Mouse (Mus musculus) midbrain, embryonic 16.5 days (tissue): ENCODE measurements at regions not wholly inside any gene's neighbourhood (a gene's known extent, or its start where the extent isn't known, plus 50 kb on each side); places are given as distances from the start of the nearest gene placed in this dataset.

ENCODE experiments used
- ATAC-seq: fragments of 200-750 bp; cut with Nextera tagmentation; 2 replicates; pipeline ENCODE4 v1.8.0; 2017; ENCODE audit warnings: moderate TSS enrichment
- H3K27ac ChIP-seq: fragments of 300-500 bp; sonication (generic); 2 replicates; pipeline ENCODE4 v1.5.1; 2014; ENCODE audit warnings: mild to moderate bottlenecking, low read length, mixed read lengths
- H3K27me3 ChIP-seq: fragments of 300-500 bp; sonication (generic); 2 replicates; pipeline ENCODE4 v1.6.1; 2014; ENCODE audit warnings: low read depth, low read length, mixed read lengths; ENCODE audit not compliant: control insufficient read depth, insufficient read depth
- H3K36me3 ChIP-seq: fragments of 300-500 bp; sonication (generic); 2 replicates; pipeline ENCODE4 v1.6.1; 2014; ENCODE audit warnings: mild to moderate bottlenecking, low read length, moderate library complexity, mixed read lengths; ENCODE audit not compliant: control insufficient read depth, insufficient read depth
- H3K4me1 ChIP-seq: fragments of 300-500 bp; sonication (generic); 2 replicates; pipeline ENCODE4 v1.6.1; 2014; ENCODE audit warnings: mild to moderate bottlenecking, low read length, mixed read lengths; ENCODE audit not compliant: control insufficient read depth, insufficient read depth
- H3K4me2 ChIP-seq: fragments of 300-500 bp; sonication (generic); 2 replicates; pipeline ENCODE4 v1.6.1; 2014; ENCODE audit warnings: mild to moderate bottlenecking, low read length, mixed read lengths
- H3K4me3 ChIP-seq: fragments of 300-500 bp; sonication (generic); 2 replicates; pipeline ENCODE4 v1.5.1; 2014; ENCODE audit warnings: low read depth, mild to moderate bottlenecking, low read length, moderate library complexity, mixed read lengths
- H3K9ac ChIP-seq: fragments of 300-500 bp; sonication (generic); 2 replicates; pipeline ENCODE4 v1.6.1; 2014; ENCODE audit warnings: low read depth, low read length, mixed read lengths
- H3K9me3 ChIP-seq: fragments of 300-500 bp; sonication (generic); replicated peaks from 2 replicates; pipeline ENCODE4 v1.6.1; 2014; ENCODE audit warnings: mild to moderate bottlenecking, low read length, mixed read lengths; ENCODE audit not compliant: control insufficient read depth, poor library complexity, severe bottlenecking
- WGBS: fragments of 180-500 bp; shearing (Covaris S2); extraction: QIAGEN DNeasy Blood & Tissue Kit; methylation state at CpG from one replicate; pipeline ENCODE4 v1.1.7; 2014; 5-methylcytosine and 5-hydroxymethylcytosine counted together

GRCm38 (mm10) chr10:51911066-51911691 lies 111.1 kb upstream of the Vgll2 start:
- no peak overlapping the region for H3K27ac ChIP-seq
- ATAC-seq = peak; percentile 88
- peak overlapping the region; percentile 50 for H3K4me2 ChIP-seq
- H3K9me3 ChIP-seq = no peaks in the 10 kb centered on the region
- peaks cover 7% of the 10 kb centered on the region; the same call in 1 of the 2 replicates for H3K4me1 ChIP-seq
- WGBS = 5% methylated on average over 10 of the region's 10 CpGs
- H3K36me3 ChIP-seq = no peaks in the 10 kb centered on the region
- H3K9ac ChIP-seq = 0 out of 2 replicates have a peak overlapping the region, but pooled peaks have one; percentile 34
- no peaks in the 10 kb centered on the region for H3K27me3 ChIP-seq
- peak overlapping the region; percentile 19; the same call in 1 of the 2 replicates for H3K4me3 ChIP-seq

- Histone ChIP-seq H3K9me3 (no peaks in the 10 kb centered on the region), H3K4me3 (no peak overlapping the region), H3K27me3 (no peaks in the 10 kb centered on the region), H3K4me2 (no peak overlapping the region), H3K9ac (no peak overlapping the region), H3K4me1 (peaks cover 7% of the 10 kb centered on the region; the same call in 1 of the 2 replicates), H3K36me3 (no peaks in the 10 kb centered on the region), H3K27ac (no peak overlapping the region)
- 48% methylated on average over 1 of the region's 1 CpGs for WGBS
- no peak for ATAC-seq
These were observed 110.2 kb upstream of the Vgll2 start for GRCm38 (mm10) chr10:51912096-51912495.

GRCm38 (mm10) chr10:51926644-51927043 lies 95.7 kb upstream of the Vgll2 start:
- Histone ChIP-seq H3K9me3 (no peaks in the 10 kb centered on the region), H3K27ac (no peak overlapping the region), H3K4me3 (no peak overlapping the region), H3K9ac (no peak overlapping the region), H3K4me1 (no peaks in the 10 kb centered on the region), H3K27me3 (no peaks in the 10 kb centered on the region), H3K4me2 (no peak overlapping the region), H3K36me3 (no peaks in the 10 kb centered on the region)
- ATAC-seq = no peak
- 87% methylated on average over 2 of the region's 2 CpGs for WGBS

GRCm38 (mm10) chr10:51929341-51929740 lies 93.0 kb upstream of the Vgll2 start:
- 85% methylated on average over 6 of the region's 6 CpGs for WGBS
- no peak overlapping the region for H3K4me3 ChIP-seq

GRCm38 (mm10) chr10:51930266-51930665 lies 92.0 kb upstream of the Vgll2 start:
- Histone ChIP-seq H3K9me3 (no peaks in the 10 kb centered on the region), H3K4me3 (no peak overlapping the region), H3K4me1 (no peaks in the 10 kb centered on the region), H3K36me3 (no peaks in the 10 kb centered on the region), H3K27me3 (no peaks in the 10 kb centered on the region), H3K9ac (no peak overlapping the region), H3K27ac (no peak overlapping the region), H3K4me2 (no peak overlapping the region)
- 72% methylated on average over 2 of the region's 2 CpGs for WGBS
- no peak for ATAC-seq

More at GRCm38 (mm10) chr10:51929341-51929740, 93.0 kb upstream of the Vgll2 start:
- ATAC-seq = no peak
- Histone ChIP-seq H3K27me3 (no peaks in the 10 kb centered on the region), H3K9ac (no peak overlapping the region), H3K36me3 (no peaks in the 10 kb centered on the region), H3K27ac (no peak overlapping the region), H3K4me1 (no peaks in the 10 kb centered on the region), H3K9me3 (no peaks in the 10 kb centered on the region), H3K4me2 (no peak overlapping the region)

GRCm38 (mm10) chr10:51930696-51931095 lies 91.6 kb upstream of the Vgll2 start:
- 74% methylated on average over 1 of the region's 1 CpGs for WGBS
- Histone ChIP-seq H3K36me3 (no peaks in the 10 kb centered on the region), H3K4me2 (no peak overlapping the region), H3K9ac (no peak overlapping the region), H3K4me1 (no peaks in the 10 kb centered on the region), H3K27ac (no peak overlapping the region), H3K9me3 (no peaks in the 10 kb centered on the region), H3K27me3 (no peaks in the 10 kb centered on the region), H3K4me3 (no peak overlapping the region)
- no peak for ATAC-seq

- ATAC-seq = no peak
- H3K27ac ChIP-seq = no peak overlapping the region
- no peaks in the 10 kb centered on the region for H3K36me3 ChIP-seq
- 82% methylated on average over 3 of the region's 3 CpGs for WGBS
- no peak overlapping the region for H3K4me3 ChIP-seq
- no peaks in the 10 kb centered on the region for H3K9me3 ChIP-seq
- no peak overlapping the region for H3K9ac ChIP-seq
- H3K4me1 ChIP-seq = no peaks in the 10 kb centered on the region
- H3K27me3 ChIP-seq = no peaks in the 10 kb centered on the region
- no peak overlapping the region for H3K4me2 ChIP-seq
These were observed 86.8 kb upstream of the Vgll2 start for GRCm38 (mm10) chr10:51935482-51935881.

GRCm38 (mm10) chr10:51941192-51941591 lies 81.1 kb upstream of the Vgll2 start:
- 76% methylated on average over 2 of the region's 2 CpGs for WGBS
- Histone ChIP-seq H3K4me1 (no peaks in the 10 kb centered on the region), H3K27me3 (no peaks in the 10 kb centered on the region), H3K9ac (no peak overlapping the region), H3K4me3 (no peak overlapping the region), H3K27ac (no peak overlapping the region), H3K36me3 (no peaks in the 10 kb centered on the region), H3K9me3 (no peaks in the 10 kb centered on the region), H3K4me2 (no peak overlapping the region)
- ATAC-seq = no peak

GRCm38 (mm10) chr10:51945701-51946100 lies 76.6 kb upstream of the Vgll2 start:
- no peak overlapping the region for H3K9ac ChIP-seq
- no peak overlapping the region for H3K4me3 ChIP-seq
- no peaks in the 10 kb centered on the region for H3K9me3 ChIP-seq
- H3K27me3 ChIP-seq = no peaks in the 10 kb centered on the region
- WGBS = 48% methylated on average over 4 of the region's 4 CpGs
- no peaks in the 10 kb centered on the region for H3K4me1 ChIP-seq
- no peak for ATAC-seq
- no peaks in the 10 kb centered on the region for H3K36me3 ChIP-seq
- no peak overlapping the region for H3K27ac ChIP-seq
- no peak overlapping the region for H3K4me2 ChIP-seq
